Mouse (Mus musculus) regulatory T cell (primary cell): ENCODE measurements around the gene Atp5g1.

Experiments used
- in situ Hi-C: fragments of 300-600 bp; cut with MboI, MseI; formaldehyde crosslinking; loops from one replicate; pipeline ENCODE4 v1.15.1; 2025; ENCODE audit warnings: high pct_unique_total_duplicates

Atp5g1 gene

GRCm38 (mm10) chr11:96073295-96073993 lies 2.0 kb downstream of the Atp5g1 start:
- in situ Hi-C loops = no loop called here

GRCm38 (mm10) chr11:96071013-96071412 lies 4.5 kb downstream of the Atp5g1 start:
- in situ Hi-C loops = no loop called here

GRCm38 (mm10) chr11:96070353-96070752 lies 5.1 kb downstream of the Atp5g1 start:
- in situ Hi-C loops = no loop called here

GRCm38 (mm10) chr11:96068231-96068630 lies 7.2 kb downstream of the Atp5g1 start:
- in situ Hi-C loops = no loop called here

- in situ Hi-C loops = no loop called here
Measured at GRCm38 (mm10) chr11:96065215-96065911, 10.1 kb downstream of the Atp5g1 start, which contains the start of gene Ube2z. TSS of gene Ube2z (minus strand) at chr11:96065388.

GRCm38 (mm10) chr11:96064521-96065214 lies 10.8 kb downstream of the Atp5g1 start:
- in situ Hi-C loops = no loop called here

GRCm38 (mm10) chr11:96058309-96058708 lies 17.2 kb downstream of the Atp5g1 start:
- in situ Hi-C loops = no loop called here

- in situ Hi-C loops = no loop called here
Measured at GRCm38 (mm10) chr11:96050854-96051253, 24.6 kb downstream of the Atp5g1 start.

- in situ Hi-C loops = no loop called here
Measured at GRCm38 (mm10) chr11:96049939-96050338, 25.5 kb downstream of the Atp5g1 start.

GRCm38 (mm10) chr11:96047469-96048373 lies 27.7 kb downstream of the Atp5g1 start:
- in situ Hi-C loops = no loop called here

- in situ Hi-C loops = no loop called here
Measured at GRCm38 (mm10) chr11:96046793-96047192, 28.7 kb downstream of the Atp5g1 start.

GRCm38 (mm10) chr11:96046028-96046427 lies 29.4 kb downstream of the Atp5g1 start:
- in situ Hi-C loops = no loop called here

- in situ Hi-C loops = no loop called here
Measured at GRCm38 (mm10) chr11:96044803-96045567, 30.5 kb downstream of the Atp5g1 start.

- in situ Hi-C loops = no loop called here
Measured at GRCm38 (mm10) chr11:96038560-96038959, 36.9 kb downstream of the Atp5g1 start.

GRCm38 (mm10) chr11:96037499-96037898 lies 38.0 kb downstream of the Atp5g1 start:
- in situ Hi-C loops = no loop called here

- in situ Hi-C loops = no loop called here
Measured at GRCm38 (mm10) chr11:96035133-96035532, 40.3 kb downstream of the Atp5g1 start.

GRCm38 (mm10) chr11:96034596-96035052 lies 40.8 kb downstream of the Atp5g1 start, which contains the start of gene Snf8:
TSS of gene Snf8 (plus strand) at chr11:96034885.
- in situ Hi-C loops = no loop called here

GRCm38 (mm10) chr11:96034116-96034515 lies 41.4 kb downstream of the Atp5g1 start:
- in situ Hi-C loops = no loop called here

- in situ Hi-C loops = no loop called here
Measured at GRCm38 (mm10) chr11:96033264-96033663, 42.2 kb downstream of the Atp5g1 start.

- in situ Hi-C loops = no loop called here
Measured at GRCm38 (mm10) chr11:96031701-96032100, 43.8 kb downstream of the Atp5g1 start.
